ENCODE assay signal across 34 mouse cellular contexts in genomic region chrX:57012891-57013290, GRCm38 (mm10). TPM values are rescaled to one million over a fixed set of nuclear protein-coding genes. Genes with fewer than 3 reads are reported as not detected.
"Had no signal": no experiment of that assay in that cellular context is flagged by ENCODE, and none has a peak within 500 bp of the region (broad histone marks: within the 10 kb centered on the region; RNA-seq: fewer than 3 reads in every experiment).

No protein-coding gene starts in this region.

- ATAC-seq: forebrain, embryonic 16.5 days; hindbrain, embryonic 16.5 days; inflammation-experienced regulatory T-cells, adult 6 months; intestine, embryonic 15.5 days; intestine, postnatal 0 days; liver, embryonic 12.5 days had no signal

- H3K27ac ChIP-seq: gastrocnemius, adult 2 months; heart, embryonic 10.5 days; hindbrain, embryonic 10.5 days; hindbrain, embryonic 12.5 days; hindbrain, embryonic 14.5 days; intestine, embryonic 15.5 days; kidney, postnatal 0 days; layer of hippocampus, adult 2 months; left cerebral cortex, adult 2 months; limb, embryonic 10.5 days; limb, embryonic 12.5 days; liver, embryonic 12.5 days; liver, embryonic 14.5 days had no signal

- DNase-seq: gastrocnemius, adult 2 months; gastrocnemius, postnatal 10 days; gastrocnemius, postnatal 25 days; heart, adult 18-20 months; heart, postnatal 10 days; heart, postnatal 4 days; liver had no signal

- H3K4me3 ChIP-seq: gastrocnemius, adult 2 months; heart, embryonic 10.5 days; heart, embryonic 12.5 days; hindbrain, embryonic 10.5 days; hindbrain, embryonic 12.5 days; intestine, embryonic 15.5 days; layer of hippocampus, adult 2 months; left cerebral cortex, adult 2 months; limb, embryonic 10.5 days; limb, embryonic 12.5 days; liver, embryonic 12.5 days had no signal

- H3K4me2 ChIP-seq: heart, embryonic 12.5 days; hindbrain, embryonic 12.5 days; hindbrain, embryonic 14.5 days; intestine, embryonic 15.5 days; limb, embryonic 12.5 days; liver, embryonic 12.5 days had no signal

- H3K36me3 ChIP-seq: heart, embryonic 10.5 days; heart, embryonic 12.5 days; hindbrain, embryonic 10.5 days; hindbrain, embryonic 12.5 days; intestine, embryonic 15.5 days; limb, embryonic 10.5 days; limb, embryonic 12.5 days; liver, embryonic 12.5 days had no signal

- H3K4me1 ChIP-seq: heart, embryonic 10.5 days; heart, embryonic 12.5 days; hindbrain, embryonic 10.5 days; hindbrain, embryonic 12.5 days; intestine, embryonic 15.5 days; limb, embryonic 10.5 days; limb, embryonic 12.5 days; liver, embryonic 12.5 days had no signal

- H3K9ac ChIP-seq: heart, embryonic 12.5 days; hindbrain, embryonic 12.5 days; hindbrain, embryonic 14.5 days; intestine, embryonic 15.5 days; limb, embryonic 12.5 days; liver, embryonic 12.5 days; liver, embryonic 14.5 days had no signal

- H3K27me3 ChIP-seq: heart, embryonic 12.5 days; hindbrain, embryonic 12.5 days; intestine, embryonic 15.5 days; limb, embryonic 12.5 days; liver, embryonic 12.5 days had no signal

- H3K9me3 ChIP-seq: heart, embryonic 10.5 days; heart, embryonic 12.5 days; hindbrain, embryonic 10.5 days; hindbrain, embryonic 12.5 days; intestine, embryonic 15.5 days; limb, embryonic 10.5 days; limb, embryonic 12.5 days; liver, embryonic 12.5 days had no signal

RNA-seq across cellular contexts. Expression of gene Brs3, which starts 30.0 kb away (rescaled TPM):
- total RNA-seq: gastrocnemius, adult 2 months; gastrocnemius, postnatal 10 days; gastrocnemius, postnatal 25 days; gastrocnemius, postnatal 4 days; granulocyte monocyte progenitor cell, adult 5-6 weeks; heart, adult 18-20 months; heart, adult 8-10 months; heart, postnatal 10 days; heart, postnatal 25 days; heart, postnatal 4 days; layer of hippocampus, adult 2 months; left cerebral cortex, postnatal 36 days had no signal
- polyA plus RNA-seq: frontal cortex, adult 2 months; heart, embryonic 10.5 days; heart, embryonic 12.5 days; heart, embryonic 14.5 days; heart, embryonic 16.5 days; hindbrain, embryonic 10.5 days; hindbrain, embryonic 12.5 days; inflammation-experienced regulatory T-cells, adult 6 months; intestine, embryonic 15.5 days; intestine, postnatal 0 days; kidney, postnatal 0 days; limb, embryonic 10.5 days; limb, embryonic 12.5 days; limb, embryonic 14.5 days; liver, embryonic 12.5 days; liver, embryonic 14.5 days; liver, embryonic 16.5 days had no signal
